Mouse (Mus musculus) regulatory T cell (primary cell): ENCODE data around the gene Fos.

ENCODE experiments used
- in situ Hi-C: fragments of 300-600 bp; cut with MboI, MseI; formaldehyde crosslinking; loops from one replicate; pipeline ENCODE4 v1.15.1; 2025; ENCODE audit warnings: high pct_unique_total_duplicates

Gene Fos

GRCm38 (mm10) chr12:85486766-85487069, 13.0 kb downstream of the Fos start:
- in situ Hi-C loops, result loop anchor here (5.0 kb wide), 1 partner anchor 144 kb away; no protein-coding TSS in a partner anchor

GRCm38 (mm10) chr12:85487545-85488141, 14.0 kb downstream of the Fos start:
- in situ Hi-C loops, result loop anchor here (5.0 kb wide), 1 partner anchor 145 kb away; no protein-coding TSS in a partner anchor

- in situ Hi-C loops, result loop anchor here (5.0 kb wide), 1 partner anchor 147 kb away; no protein-coding TSS in a partner anchor
These were observed 15.7 kb downstream of the Fos start for GRCm38 (mm10) chr12:85489232-85489886.

- in situ Hi-C loops, result loop anchor here (10.0 kb wide), 2 partner anchors 325 to 345 kb away; no protein-coding TSS in a partner anchor
These were observed 16.6 kb downstream of the Fos start for GRCm38 (mm10) chr12:85490096-85490820.

- in situ Hi-C loops, result loop anchor here (10.0 kb wide), 2 partner anchors 324 to 346 kb away; no protein-coding TSS in a partner anchor
These were observed 17.3 kb downstream of the Fos start for GRCm38 (mm10) chr12:85490991-85491390.

GRCm38 (mm10) chr12:85492084-85492645, 18.5 kb downstream of the Fos start:
- in situ Hi-C loops, result loop anchor here (10.0 kb wide), 2 partner anchors 323 to 347 kb away; no protein-coding TSS in a partner anchor

GRCm38 (mm10) chr12:85496336-85496735, 22.6 kb downstream of the Fos start:
- in situ Hi-C loops, result loop anchor here (10.0 kb wide), 2 partner anchors 318 to 352 kb away; no protein-coding TSS in a partner anchor

- in situ Hi-C loops, result loop anchor here (10.0 kb wide), 2 partner anchors 318 to 352 kb away; no protein-coding TSS in a partner anchor
These were observed 23.1 kb downstream of the Fos start for GRCm38 (mm10) chr12:85496755-85497154.

- in situ Hi-C loops, result loop anchor here (10.0 kb wide), 2 partner anchors 317 to 353 kb away; no protein-coding TSS in a partner anchor
These were observed 23.8 kb downstream of the Fos start for GRCm38 (mm10) chr12:85497310-85498135.

GRCm38 (mm10) chr12:85499001-85499400, 25.3 kb downstream of the Fos start:
- in situ Hi-C loops, result loop anchor here (10.0 kb wide), 2 partner anchors 316 to 354 kb away; no protein-coding TSS in a partner anchor

GRCm38 (mm10) chr12:85502682-85503081, 29.0 kb downstream of the Fos start:
- in situ Hi-C loops, result loop anchor here (25.0 kb wide), 1 partner anchor 1785 kb away; the partner anchor contains the start of gene Ism2

- in situ Hi-C loops, result loop anchor here (25.0 kb wide), 1 partner anchor 1779 kb away; the partner anchor contains the start of gene Ism2
These were observed 34.5 kb downstream of the Fos start for GRCm38 (mm10) chr12:85508235-85508634.

GRCm38 (mm10) chr12:85510013-85510412, 36.3 kb downstream of the Fos start:
- in situ Hi-C loops, result loop anchor here (25.0 kb wide), 1 partner anchor 1777 kb away; the partner anchor contains the start of gene Ism2

- in situ Hi-C loops, result loop anchor here (25.0 kb wide), 1 partner anchor 1773 kb away; the partner anchor contains the start of gene Ism2
These were observed 40.2 kb downstream of the Fos start for GRCm38 (mm10) chr12:85513789-85514447.

GRCm38 (mm10) chr12:85514958-85515357, 41.3 kb downstream of the Fos start:
- in situ Hi-C loops, result loop anchor here (25.0 kb wide), 1 partner anchor 1772 kb away; the partner anchor contains the start of gene Ism2

GRCm38 (mm10) chr12:85515865-85516264, 42.2 kb downstream of the Fos start:
- in situ Hi-C loops, result loop anchor here (25.0 kb wide), 1 partner anchor 1771 kb away; the partner anchor contains the start of gene Ism2

GRCm38 (mm10) chr12:85517339-85517738, 43.6 kb downstream of the Fos start:
- in situ Hi-C loops, result loop anchor here (25.0 kb wide), 1 partner anchor 1770 kb away; the partner anchor contains the start of gene Ism2

- in situ Hi-C loops, result loop anchor here (25.0 kb wide), 1 partner anchor 1769 kb away; the partner anchor contains the start of gene Ism2
These were observed 44.3 kb downstream of the Fos start for GRCm38 (mm10) chr12:85518009-85518408.

- in situ Hi-C loops, result loop anchor here (25.0 kb wide), 1 partner anchor 1768 kb away; the partner anchor contains the start of gene Ism2
These were observed 45.9 kb downstream of the Fos start for GRCm38 (mm10) chr12:85519553-85519952.
